Mouse (Mus musculus) stomach, adult 2 months (tissue): ENCODE measurements around the gene Eppin. TPM values are rescaled to one million over a fixed set of nuclear protein-coding genes. Genes with fewer than 3 reads are reported as not detected.

Experiments
- polyA plus RNA-seq: library from polyadenylated mRNA; depleted of rRNA; stranded (reverse); fragments of >200 nt; gene quantifications from 2 replicates; pipeline ENCODE4 v1.2.3, GENCODE M21; 2012; rRNA removed

Eppin gene
- 0.19 TPM in 1 of 2 replicates, not detected in the other for polyA plus RNA-seq

DNA sequence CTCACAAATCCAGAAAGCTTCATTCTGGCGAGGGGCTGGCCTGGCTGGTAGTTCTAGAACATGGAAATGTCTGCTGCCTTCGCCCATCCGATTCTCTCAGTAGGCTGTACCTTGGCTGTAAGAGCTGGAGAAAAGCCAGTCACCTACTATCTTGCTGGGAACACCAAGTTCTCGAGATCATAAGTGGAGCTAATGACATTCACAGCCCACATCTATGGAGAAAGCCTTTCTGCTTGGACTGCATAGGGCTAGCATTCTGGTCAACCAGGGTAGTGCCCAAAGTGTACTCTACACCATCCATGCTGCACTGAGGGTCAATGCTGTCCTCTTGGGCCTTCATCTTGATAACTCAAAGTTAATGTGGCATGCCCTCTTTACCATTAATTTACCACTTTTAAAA, at the start of gene Eppin:
TSS of gene Eppin (minus strand) at position 101 of the 400 bp plus-strand sequence.

DNA sequence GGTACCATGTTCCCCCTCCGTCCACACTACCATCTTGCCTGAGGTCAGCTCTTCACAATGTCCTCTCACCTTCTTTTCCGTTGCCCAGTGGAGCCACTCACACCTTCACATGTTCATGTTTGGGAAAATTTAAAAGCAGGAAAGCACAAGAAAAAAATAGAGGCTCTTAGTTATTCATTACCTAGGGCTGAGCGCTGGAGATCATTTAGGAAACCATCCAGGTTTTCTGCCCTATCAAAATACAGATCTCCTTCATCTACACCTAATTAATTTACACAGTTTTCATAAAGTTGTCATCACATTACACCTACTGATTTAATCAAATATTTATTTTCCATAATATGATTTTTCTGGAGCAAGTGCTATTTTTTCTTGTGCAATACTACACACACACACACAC, 45.3 kb upstream of the Eppin start, which contains the start of gene Wfdc16:
TSS of gene Wfdc16 (minus strand) at position 101 of the 400 bp plus-strand sequence.

DNA sequence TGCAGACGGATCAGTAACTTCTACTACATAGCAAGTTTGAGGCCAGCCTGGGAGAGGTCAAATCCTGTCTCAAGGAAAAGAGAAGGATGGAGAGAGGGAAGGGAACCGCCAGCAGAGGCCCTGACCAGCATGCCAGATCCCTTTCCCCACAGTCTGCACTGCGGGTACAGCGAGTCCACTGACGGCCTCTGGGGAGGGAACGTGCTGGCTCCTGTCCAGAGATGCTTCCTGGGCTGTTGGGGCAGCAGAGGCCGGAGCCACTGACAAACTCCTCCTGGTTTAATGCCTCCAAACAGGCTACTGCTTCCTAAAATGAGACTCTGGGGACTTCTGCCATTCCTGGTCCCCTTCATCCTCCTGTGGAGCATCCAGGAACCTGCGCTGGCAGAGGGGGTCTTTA, 20.1 kb upstream of the Eppin start, which contains the start of the genes Wfdc6b and Wfdc8:
TSS of gene Wfdc6b (plus strand) at position 52 of the 400 bp plus-strand sequence.
TSS of gene Wfdc8 (minus strand) at position 156 of the 400 bp plus-strand sequence.

DNA sequence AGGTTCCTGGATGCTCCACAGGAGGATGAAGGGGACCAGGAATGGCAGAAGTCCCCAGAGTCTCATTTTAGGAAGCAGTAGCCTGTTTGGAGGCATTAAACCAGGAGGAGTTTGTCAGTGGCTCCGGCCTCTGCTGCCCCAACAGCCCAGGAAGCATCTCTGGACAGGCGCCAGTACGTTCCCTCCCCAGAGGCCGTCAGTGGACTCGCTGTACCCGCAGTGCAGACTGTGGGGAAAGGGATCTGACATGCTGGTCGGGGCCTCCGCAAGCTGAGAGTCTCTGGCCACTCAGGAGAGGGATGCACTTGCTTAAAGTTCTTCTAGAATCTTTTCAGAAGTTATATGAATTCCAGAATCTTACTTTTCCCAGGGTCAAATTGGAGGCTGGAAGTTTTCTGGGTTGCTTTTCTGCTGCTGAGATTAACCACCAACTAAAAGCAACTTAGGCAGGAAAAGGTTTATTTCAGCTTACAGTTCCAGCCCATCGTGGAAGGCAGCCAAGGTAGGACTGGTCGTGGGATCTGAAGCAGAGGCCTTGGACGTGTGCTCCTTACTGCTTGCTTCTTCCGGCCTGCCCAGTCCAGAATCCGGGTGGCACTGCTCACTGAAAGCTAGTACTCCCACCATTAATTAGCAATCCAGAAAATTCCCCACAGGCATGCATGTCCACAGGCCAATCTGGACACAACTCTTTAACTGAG, 8.2 kb downstream of the Eppin start, which contains the start of gene Wfdc6a:
TSS of gene Wfdc6a (minus strand) at position 423 of the 701 bp plus-strand sequence.

DNA sequence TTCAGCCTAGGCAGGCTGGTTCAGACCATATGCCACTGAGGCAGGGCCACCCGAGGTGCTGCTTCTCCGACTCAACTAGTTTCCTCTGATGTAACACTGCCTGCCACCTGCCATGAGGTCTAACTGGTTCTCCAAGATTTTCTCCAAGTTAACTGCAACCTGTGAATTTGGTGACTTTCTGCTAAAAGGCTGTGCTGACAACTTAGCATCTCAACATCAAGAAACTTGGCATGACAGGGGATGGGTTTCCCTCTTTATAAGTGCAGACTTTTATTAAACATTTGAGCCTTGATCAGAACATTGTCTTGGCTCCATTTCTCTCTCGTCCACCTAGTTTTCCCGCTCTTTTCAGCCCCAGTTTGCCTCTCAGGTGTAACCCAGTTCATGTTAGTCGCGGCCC, 20.0 kb downstream of the Eppin start, which contains the start of gene Spint3:
TSS of gene Spint3 (minus strand) at position 101 of the 400 bp plus-strand sequence.

DNA sequence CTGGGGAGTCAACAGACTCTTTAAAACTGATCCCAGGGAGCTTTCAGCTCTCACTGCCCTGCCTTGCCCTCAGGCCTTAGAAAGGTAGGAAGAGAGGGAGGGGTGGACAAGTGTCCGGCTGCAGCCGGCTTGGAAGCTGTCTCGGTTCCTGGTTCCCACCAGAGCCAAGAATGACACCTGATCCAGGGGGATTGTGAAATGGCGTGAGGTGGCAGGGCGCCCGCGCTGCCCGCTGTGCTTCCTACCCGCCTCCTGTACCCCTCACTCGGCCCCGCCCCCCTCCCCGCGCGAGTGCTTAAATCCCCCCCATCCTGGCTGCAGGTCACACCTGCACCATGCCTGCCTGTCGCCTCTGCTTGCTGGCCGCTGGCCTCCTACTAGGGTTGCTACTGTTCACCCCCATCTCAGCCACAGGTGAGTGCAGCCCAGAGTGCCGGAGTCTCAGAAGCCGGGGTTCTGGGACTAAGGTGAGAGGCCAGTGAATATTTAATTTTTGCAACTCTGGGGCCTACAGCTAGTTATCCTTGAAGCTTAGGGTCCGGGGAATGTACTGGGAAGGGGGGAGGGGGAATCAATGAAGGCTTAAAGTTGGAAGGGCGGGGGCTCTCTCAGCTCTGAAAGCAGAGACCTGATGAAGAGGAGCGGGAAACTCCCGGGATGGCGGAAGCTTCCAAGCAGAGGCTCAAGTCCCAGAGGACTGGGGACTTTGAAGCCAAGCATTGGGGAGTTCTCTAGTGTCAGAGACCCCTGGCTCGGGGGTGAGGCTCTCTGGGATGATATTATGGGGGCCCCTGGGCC, 30.8 kb downstream of the Eppin start, which contains the start of gene Wfdc2:
TSS of gene Wfdc2 (plus strand) at position 23 of the 798 bp plus-strand sequence.

Other genes starting within 250 kb of the Eppin start
- 82.6 and 153 TPM in 2 replicates for gene Slpi, start 204.5 kb downstream of the Eppin start, polyA plus RNA-seq
- 3.5 and 6.9 TPM in 2 replicates for gene Rbpjl, start 190.5 kb downstream of the Eppin start, polyA plus RNA-seq
- gene Matn4, start 188.4 kb downstream of the Eppin start, polyA plus RNA-seq = 0.78 and 1.2 TPM in 2 replicates
- gene Sdc4, start 149.7 kb downstream of the Eppin start, polyA plus RNA-seq = 34.9 and 37.0 TPM in 2 replicates
- 71.4 and 132 TPM in 2 replicates for gene Sys1, start 136.6 kb downstream of the Eppin start, polyA plus RNA-seq
- gene Gm20458, start 132.6 kb downstream of the Eppin start, polyA plus RNA-seq = 31.3 and 46.5 TPM in 2 replicates
- not detected in 2 replicates for gene Trp53tg5, start 119.9 kb downstream of the Eppin start, polyA plus RNA-seq
- 27.2 and 65.5 TPM in 2 replicates for gene Dbndd2, start 107.5 kb downstream of the Eppin start, polyA plus RNA-seq
- 90.3 and 138 TPM in 2 replicates for gene Pigt, start 96.1 kb downstream of the Eppin start, polyA plus RNA-seq
- 41.0 and 51.1 TPM in 2 replicates for gene Wfdc2, start 31.2 kb downstream of the Eppin start, polyA plus RNA-seq
- 0.43 TPM in 1 of 2 replicates, not detected in the other for gene Spint3, start 20.1 kb downstream of the Eppin start, polyA plus RNA-seq
- 0.08 and 0.14 TPM in 2 replicates for gene Wfdc6a, start 8.1 kb downstream of the Eppin start, polyA plus RNA-seq
- gene Wfdc6b, start 19.9 kb upstream of the Eppin start, polyA plus RNA-seq = 0.11 TPM in 1 of 2 replicates, not detected in the other
- gene Wfdc8, start 20.0 kb upstream of the Eppin start, polyA plus RNA-seq = 0.26 TPM in 1 of 2 replicates, not detected in the other
- gene Wfdc16, start 45.2 kb upstream of the Eppin start, polyA plus RNA-seq = 0.09 TPM in 1 of 2 replicates, not detected in the other
- 0.30 and 3.4 TPM in 2 replicates for gene Wfdc10, start 62.5 kb upstream of the Eppin start, polyA plus RNA-seq
- not detected in 2 replicates for gene Wfdc9, start 63.0 kb upstream of the Eppin start, polyA plus RNA-seq
- not detected in 2 replicates for gene Wfdc11, start 80.5 kb upstream of the Eppin start, polyA plus RNA-seq
- gene Wfdc13, start 91.5 kb upstream of the Eppin start, polyA plus RNA-seq = 0.75 and 2.0 TPM in 2 replicates
- gene Spint4, start 104.9 kb upstream of the Eppin start, polyA plus RNA-seq = 0.20 TPM in 1 of 2 replicates, not detected in the other
- not detected in 2 replicates for gene Spint5, start 121.7 kb upstream of the Eppin start, polyA plus RNA-seq
- 0.22 TPM in 1 of 2 replicates, not detected in the other for gene Wfdc3, start 152.3 kb upstream of the Eppin start, polyA plus RNA-seq
- gene Dnttip1, start 152.4 kb upstream of the Eppin start, polyA plus RNA-seq = 9.0 and 25.3 TPM in 2 replicates
- gene Ube2c, start 176.3 kb upstream of the Eppin start, polyA plus RNA-seq = 31.9 and 34.3 TPM in 2 replicates
- 33.7 and 34.0 TPM in 2 replicates for gene Tnnc2, start 186.4 kb upstream of the Eppin start, polyA plus RNA-seq
- 15.0 and 20.3 TPM in 2 replicates for gene Snx21, start 192.2 kb upstream of the Eppin start, polyA plus RNA-seq
- 37.1 and 48.4 TPM in 2 replicates for gene Acot8, start 211.3 kb upstream of the Eppin start, polyA plus RNA-seq
- 0.58 and 1.1 TPM in 2 replicates for gene Zswim3, start 211.5 kb upstream of the Eppin start, polyA plus RNA-seq
- gene Zswim1, start 229.1 kb upstream of the Eppin start, polyA plus RNA-seq = 8.0 and 8.1 TPM in 2 replicates
- not detected in 2 replicates for gene Spata25, start 234.9 kb upstream of the Eppin start, polyA plus RNA-seq
- 97.4 and 104 TPM in 2 replicates for gene Ctsa, start 239.3 kb upstream of the Eppin start, polyA plus RNA-seq
- gene Neurl2, start 239.9 kb upstream of the Eppin start, polyA plus RNA-seq = 3.4 and 4.2 TPM in 2 replicates